Mouse (Mus musculus) adipocyte (in vitro differentiated cells): ENCODE measurements around the gene Chmp1a.
A peak's percentile ranks its signal among the peaks of the same experiment; 100 is the strongest.
"Not testable (repeated sequence)": the region's sequence is repeated elsewhere in the genome, so short reads cannot be mapped to it uniquely, and the experiment has no call there.

Experiments used
- DNase-seq: peaks from one replicate; pipeline ENCODE4 v3.0.0-alpha.2; 2016; ENCODE audit warnings: low spot score

Gene Chmp1a

GRCm38 (mm10) chr8:123212321-123213117 lies at the start of gene Chmp1a, which contains the start of gene Spata33:
Chmp1a (minus strand) TSS chr8:123212763.
Spata33 (plus strand) TSS chr8:123212832.
- DNase-seq = peak; percentile 89

DNA sequence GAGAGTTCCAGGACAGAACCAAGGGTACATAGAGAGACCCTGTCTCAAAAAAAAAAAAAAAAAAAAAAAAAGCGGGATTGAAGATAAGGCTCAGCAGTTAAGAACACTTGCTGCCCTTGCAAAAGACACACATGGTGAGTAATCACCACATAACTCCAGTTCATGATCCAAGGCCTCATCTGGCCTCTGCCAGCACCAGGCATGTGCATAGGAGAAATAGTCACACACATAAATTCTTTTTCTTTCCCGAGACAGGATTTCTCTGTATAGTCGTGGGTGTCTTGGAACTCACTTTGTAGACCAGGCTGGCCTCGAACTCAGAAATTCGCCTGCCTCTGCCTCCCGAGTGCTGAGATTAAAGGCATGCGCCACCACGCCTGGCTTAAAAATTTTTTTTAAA lies 45.0 kb upstream of the Chmp1a start:
- not testable (repeated sequence) for DNase-seq

DNA sequence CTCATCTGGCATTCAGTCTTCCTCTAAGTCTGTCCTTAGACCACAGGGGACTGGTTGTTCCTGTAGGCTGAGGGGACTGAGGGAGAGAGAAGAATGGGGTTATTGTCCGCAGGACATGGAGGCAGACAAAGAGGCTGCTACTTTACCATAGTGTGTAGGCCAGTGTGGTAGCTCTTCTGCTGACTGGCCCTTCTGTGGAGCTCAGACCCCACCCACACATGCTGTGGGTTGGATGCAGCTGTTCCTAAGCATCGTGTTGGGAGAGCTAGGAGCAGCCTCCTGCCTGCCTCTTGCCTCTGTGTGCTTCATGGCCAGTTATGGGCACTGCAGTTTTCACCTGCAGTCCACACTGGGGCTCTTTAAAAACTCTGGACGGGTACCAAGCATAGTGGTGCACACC lies 44.6 kb upstream of the Chmp1a start:
- DNase-seq = no peak

DNA sequence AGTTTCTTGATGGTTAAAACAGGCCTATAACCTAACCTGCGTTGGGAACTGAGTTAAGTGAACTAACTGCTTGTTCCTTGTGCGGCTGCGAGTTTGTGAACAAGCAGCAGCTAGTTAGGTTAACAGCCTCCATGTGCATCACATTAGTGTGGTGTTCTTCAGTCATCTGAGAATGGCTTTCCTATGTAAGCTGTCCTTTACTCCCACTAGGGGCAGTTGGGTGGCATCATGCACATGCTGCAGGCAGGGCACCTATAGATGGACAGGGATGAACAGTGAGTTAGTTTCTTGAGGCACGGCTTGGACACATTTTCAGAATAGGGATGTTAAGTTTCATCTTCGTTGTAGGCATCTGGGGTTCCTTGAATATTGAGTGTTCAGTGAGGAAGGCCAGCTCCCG lies 42.6 kb upstream of the Chmp1a start:
- DNase-seq = peak; percentile 18

DNA sequence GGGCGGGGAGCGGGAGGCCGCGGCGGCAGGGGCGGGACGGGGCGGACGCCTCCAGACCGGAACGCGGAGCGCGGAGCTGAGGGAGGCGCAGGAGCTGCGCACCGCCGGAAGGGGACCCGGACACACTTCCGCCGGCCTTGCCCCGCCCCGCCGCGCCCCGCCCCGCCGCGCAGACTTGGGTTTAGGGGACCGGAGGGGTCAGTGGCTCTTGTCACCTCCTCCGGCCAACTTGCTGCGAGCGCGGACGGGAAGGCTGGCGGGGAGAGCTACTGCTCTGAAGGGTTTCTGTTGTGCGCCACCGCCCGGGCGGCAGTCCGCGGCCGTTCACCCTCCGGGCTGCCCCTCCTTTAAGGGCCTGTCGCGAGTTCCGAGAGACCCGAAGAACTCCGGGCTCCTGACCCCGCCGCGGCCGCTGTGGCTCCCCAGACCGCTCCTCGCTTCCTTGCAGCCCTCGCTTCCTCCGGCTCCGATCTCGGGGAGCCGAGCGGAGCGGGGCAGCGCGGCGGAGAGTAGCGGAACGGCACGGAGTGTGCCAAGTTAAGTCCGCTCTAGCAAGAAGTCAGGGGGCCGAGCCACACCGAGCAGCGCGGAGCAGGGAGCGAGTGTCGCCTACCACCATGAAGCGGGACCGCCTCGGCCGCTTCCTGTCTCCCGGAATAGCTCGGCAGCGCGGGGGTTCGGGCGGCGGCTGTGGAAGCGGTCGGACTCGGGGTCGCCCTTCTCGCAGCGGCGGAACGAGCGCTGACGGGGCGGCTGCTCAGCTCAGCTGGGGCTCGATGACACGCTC lies 41.7 kb upstream of the Chmp1a start, which contains the start of the genes Zfp276 and Vps9d1:
Zfp276 (plus strand) TSS at position 97 of the 787 bp plus-strand sequence.
Vps9d1 (minus strand) TSS at position 250 of the 787 bp plus-strand sequence.
- peak; percentile 74 for DNase-seq

GRCm38 (mm10) chr8:123253451-123254098 lies 41.0 kb upstream of the Chmp1a start:
- peak; percentile 21 for DNase-seq

GRCm38 (mm10) chr8:123252925-123253324 lies 40.4 kb upstream of the Chmp1a start:
- peak; percentile 13 for DNase-seq

GRCm38 (mm10) chr8:123250940-123251339 lies 38.4 kb upstream of the Chmp1a start:
- DNase-seq = no peak

DNA sequence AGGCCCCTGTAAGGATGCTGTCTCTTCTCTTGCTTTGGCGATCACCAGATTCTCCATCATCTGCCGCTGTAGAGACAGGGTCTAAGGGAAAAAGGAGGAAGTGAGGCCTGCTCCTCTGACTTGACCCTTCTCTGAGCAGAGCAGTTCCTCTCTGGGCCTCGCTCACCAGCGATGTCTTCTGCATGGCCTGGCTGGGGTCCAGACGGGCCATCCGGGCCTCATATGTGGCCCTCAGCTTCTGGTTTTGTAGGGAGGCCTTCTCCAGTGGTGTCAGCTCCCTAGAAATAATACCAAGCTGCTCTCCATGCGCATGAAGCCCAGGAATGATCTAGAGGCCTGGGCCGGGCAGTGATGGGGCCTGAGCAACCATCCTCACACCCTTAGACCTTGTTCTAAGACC lies 36.0 kb upstream of the Chmp1a start:
- no peak for DNase-seq

DNA sequence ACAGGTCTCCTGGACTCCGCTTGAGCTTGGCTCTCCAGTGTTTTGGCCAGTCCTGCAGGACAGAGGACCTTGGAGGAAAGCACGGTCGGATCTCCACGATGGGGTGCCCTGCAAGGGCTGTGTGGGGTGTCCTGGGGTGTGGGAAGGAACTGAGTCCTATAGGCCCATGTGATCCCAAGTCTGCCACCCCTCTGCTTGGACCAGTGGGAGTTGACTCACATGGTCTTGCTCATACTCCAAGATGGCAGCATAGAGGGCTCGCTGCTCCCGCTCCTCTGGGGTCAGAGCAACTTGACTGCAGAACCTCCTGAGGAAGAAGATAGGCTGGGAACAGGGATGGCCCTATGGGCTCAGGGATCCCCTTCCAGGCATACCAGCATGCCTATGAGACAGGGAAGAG lies 35.2 kb upstream of the Chmp1a start:
- no peak for DNase-seq

GRCm38 (mm10) chr8:123245543-123245942 lies 33.0 kb upstream of the Chmp1a start:
- no peak for DNase-seq

DNA sequence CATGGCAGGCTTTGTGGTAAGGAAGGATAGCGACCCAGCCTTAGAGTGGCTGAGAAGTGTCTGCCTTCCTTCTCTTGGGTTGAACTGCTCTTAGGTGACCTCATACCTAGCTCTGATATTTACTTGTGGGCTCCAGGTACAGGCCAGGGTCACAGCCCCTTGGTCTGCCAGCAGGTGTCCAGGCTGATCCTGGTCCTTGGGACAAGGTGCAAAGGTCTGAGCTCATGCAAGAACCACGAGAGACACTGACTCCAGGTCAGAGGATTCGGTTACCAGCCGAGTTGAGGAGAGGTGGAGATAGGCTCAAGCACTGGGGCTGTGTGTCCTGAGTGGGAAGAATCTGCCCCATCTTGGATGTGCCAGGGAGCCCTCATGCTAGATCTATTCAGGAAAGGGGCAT lies 31.8 kb upstream of the Chmp1a start:
- no peak for DNase-seq

DNA sequence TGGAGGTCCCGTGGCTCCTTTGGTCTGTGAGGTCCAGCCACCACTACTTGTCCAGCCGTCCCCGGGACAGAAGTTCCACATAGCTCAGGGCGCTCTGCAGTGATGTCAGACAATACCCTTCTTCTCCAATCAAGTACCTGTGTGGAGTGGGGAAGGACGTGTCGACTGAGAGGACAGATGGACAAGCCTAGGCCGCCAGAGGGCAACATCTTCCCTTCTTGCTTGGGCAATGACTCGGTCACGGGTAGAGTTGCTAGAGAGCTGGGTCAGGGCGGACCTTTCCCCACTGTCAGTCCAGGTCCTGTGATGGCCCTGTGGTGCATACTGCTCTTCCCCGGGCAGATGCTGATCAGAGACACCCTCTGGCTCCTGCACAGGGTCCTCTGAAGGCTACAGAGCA lies 30.5 kb upstream of the Chmp1a start:
- no peak for DNase-seq

GRCm38 (mm10) chr8:123242107-123242923 lies 29.8 kb upstream of the Chmp1a start:
- no peak for DNase-seq

GRCm38 (mm10) chr8:123239398-123239797 lies 26.8 kb upstream of the Chmp1a start:
- DNase-seq = no peak

DNA sequence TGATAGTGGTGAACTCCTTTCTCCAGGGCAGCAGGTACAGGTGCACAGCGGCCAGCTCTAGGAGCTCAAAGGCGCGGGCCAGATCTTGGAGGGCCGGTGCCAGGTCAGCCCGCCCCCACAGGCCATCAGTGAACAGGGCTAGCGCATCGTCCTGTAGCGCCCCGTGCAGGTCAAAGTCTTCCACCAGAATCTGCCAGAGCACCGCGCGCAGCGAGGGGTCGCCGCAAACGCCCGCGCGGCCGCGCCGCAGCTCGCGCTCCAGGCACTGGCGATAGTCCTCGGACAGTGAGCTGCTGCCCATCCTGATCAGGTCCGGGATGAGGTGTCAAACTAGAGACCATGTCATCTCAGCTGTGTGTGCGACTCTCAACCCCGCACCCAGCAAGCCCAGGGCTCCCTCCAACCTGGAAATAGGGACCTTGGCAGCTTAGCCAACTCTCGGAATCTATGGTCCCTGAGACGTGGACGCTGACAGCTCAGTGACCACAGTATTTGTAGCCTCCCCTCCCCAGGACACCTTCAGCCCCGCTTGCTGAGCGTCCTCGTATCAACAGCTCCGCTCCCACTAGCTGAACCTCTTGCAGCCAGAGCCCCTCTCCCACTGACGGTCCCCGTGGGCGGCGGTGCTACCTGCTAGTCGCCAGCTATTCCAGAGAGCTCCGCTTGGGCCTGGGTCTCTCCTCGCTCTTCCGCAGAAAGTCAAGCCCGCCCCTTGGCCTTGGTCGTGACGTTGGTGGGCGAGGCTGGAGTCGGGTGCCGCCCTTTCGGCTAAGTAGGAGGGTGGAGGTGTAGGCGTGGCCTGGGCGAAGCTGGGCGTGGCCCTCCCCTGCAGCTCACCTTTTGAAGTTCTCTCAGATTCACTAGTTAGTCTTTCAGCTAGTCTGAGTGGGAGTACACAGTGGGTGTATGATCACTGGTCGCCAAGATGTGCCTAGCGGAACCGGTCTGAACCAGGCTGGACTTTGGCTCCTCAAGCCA lies 23.2 kb upstream of the Chmp1a start, which contains the start of gene Spata2l:
Spata2l (minus strand) TSS at position 714 of the 978 bp plus-strand sequence.
- peak; percentile 80 for DNase-seq

DNA sequence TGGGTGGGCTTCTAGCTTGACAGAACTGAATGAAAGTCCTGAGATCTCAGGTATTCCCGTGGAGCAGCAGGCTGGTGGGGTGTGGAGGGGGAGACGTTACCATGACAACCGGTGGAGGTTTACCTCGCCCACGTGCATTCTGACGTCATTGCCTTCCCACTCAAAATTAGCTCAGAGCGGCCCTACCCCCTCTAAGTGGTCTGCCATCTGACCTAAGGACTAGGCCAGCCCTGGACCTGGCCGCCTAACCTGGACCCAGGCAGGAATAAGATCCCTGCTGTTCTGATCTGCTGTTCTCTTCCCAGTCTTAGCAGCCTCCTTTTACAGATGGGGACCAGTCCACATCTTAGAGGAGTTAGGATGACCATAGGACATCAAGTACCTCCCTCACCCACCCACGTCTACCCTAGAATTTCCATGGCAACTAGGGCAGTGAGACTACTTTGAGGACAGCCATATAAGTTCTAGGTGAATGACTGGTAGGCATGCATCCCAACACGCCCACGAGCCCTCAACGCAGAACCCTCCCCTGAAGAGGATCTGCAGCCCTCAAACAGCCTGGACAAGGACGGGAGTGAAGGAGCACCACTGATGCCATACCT lies 22.5 kb upstream of the Chmp1a start:
- DNase-seq = no peak

GRCm38 (mm10) chr8:123233760-123234159 lies 21.2 kb upstream of the Chmp1a start:
- no peak for DNase-seq

GRCm38 (mm10) chr8:123233300-123233699 lies 20.7 kb upstream of the Chmp1a start:
- DNase-seq = no peak

DNA sequence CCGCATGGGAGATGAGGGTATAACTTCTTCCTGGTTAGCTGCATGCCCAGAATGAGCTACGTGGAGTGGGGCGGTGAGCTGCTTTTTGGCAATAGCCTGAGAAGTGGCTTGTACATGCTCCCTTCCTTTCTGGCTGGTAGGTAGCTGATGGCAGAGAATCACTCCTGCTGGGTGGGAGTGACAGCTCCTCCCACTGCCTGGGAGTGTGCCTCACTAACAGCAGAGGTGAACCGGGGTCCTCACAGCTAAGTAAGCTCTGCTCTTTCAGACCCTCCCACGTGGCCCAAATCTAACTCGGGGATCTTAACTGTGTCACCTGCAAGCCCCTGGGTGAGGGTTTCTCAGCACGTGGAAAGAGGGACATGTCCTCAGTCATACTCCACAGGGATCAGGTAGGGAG lies 20.0 kb upstream of the Chmp1a start:
- DNase-seq = no peak
